Mouse (Mus musculus): Measurements from ENCODE around the gene Kcnt1. TPM values are rescaled to one million over a fixed set of nuclear protein-coding genes. Genes with fewer than 3 reads are reported as not detected.

The Kcnt1 gene
- polyA plus RNA-seq, 1 experiment from 2014 or later, result 10.1 TPM

DNA sequence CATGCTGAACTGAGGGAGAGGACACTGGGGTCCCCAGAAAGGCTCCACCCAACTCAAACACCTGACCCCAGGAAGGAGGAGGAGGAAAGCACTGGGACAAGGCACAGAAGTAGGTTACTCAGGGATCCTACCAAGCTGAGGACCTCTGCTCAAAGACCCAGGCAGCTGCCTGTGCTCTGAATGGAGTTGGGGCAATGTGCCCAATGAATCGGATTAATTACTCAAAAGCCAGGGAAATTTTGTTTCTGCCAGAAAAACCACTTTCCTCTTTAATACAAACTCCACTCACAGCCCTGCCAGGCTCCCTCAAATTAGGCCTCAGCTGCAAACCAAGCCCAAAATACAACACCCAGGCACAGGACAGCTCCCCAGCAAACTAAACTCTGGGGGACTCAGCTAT, 20.8 kb upstream of the Kcnt1 start:
- no peak overlapping the region for H3K4me3 ChIP-seq (replicated peaks; ENCODE audit: low read depth, low read length)
- ATAC-seq (ENCODE audit: low FRiP score, low TSS enrichment) (no peak), DNase-seq (no peak)
- H3K9ac ChIP-seq (replicated peaks; ENCODE audit: low read length), result no peak overlapping the region
- H3K4me2 ChIP-seq (ENCODE audit: low read length), result no peak overlapping the region
- H3K4me1 ChIP-seq (ENCODE audit: control insufficient read depth, insufficient read depth, low read length), result no peaks in the 10 kb centered on the region
- no peak overlapping the region for H3K27ac ChIP-seq (replicated peaks; ENCODE audit: low read depth, low read length)
- 78% methylated on average over 1 of the region's 1 CpGs for WGBS
- H3K27me3 ChIP-seq (ENCODE audit: control insufficient read depth, insufficient read depth, low read length), result no peaks in the 10 kb centered on the region
- no peaks in the 10 kb centered on the region for H3K36me3 ChIP-seq (ENCODE audit: control insufficient read depth, insufficient read depth, low read length)
- H3K9me3 ChIP-seq (ENCODE audit: control insufficient read depth, low read length), result no peaks in the 10 kb centered on the region

DNA sequence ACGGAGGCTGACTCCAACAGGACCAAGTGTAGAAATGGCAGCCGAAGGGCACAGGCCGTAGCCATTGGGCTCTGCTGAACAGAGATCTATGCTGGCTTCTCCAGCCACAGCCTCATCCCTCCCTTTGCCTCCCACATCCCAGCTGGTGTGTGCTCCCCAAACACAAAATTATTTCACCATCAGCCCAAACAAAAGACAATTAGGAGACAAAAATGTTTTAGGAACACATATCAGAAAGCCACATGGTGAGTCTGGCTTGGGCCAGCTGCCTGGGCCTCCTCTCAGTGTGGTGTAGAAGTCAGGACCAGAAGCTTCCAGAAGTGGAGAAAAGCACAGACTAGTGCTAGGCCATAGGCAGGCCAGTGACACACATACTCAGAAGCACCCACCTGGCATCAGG, 19.4 kb upstream of the Kcnt1 start:
- H3K4me1 ChIP-seq (ENCODE audit: control insufficient read depth, insufficient read depth, low read length), result no peaks in the 10 kb centered on the region
- WGBS, result 81% methylated on average over 3 of the region's 3 CpGs
- no peak overlapping the region for H3K27ac ChIP-seq (replicated peaks; ENCODE audit: low read depth, low read length)
- no peaks in the 10 kb centered on the region for H3K9me3 ChIP-seq (ENCODE audit: control insufficient read depth, low read length)
- no peak overlapping the region for H3K9ac ChIP-seq (replicated peaks; ENCODE audit: low read length)
- ATAC-seq (ENCODE audit: low FRiP score, low TSS enrichment) (no peak), DNase-seq (no peak)
- H3K4me2 ChIP-seq (ENCODE audit: low read length), result no peak overlapping the region
- no peaks in the 10 kb centered on the region for H3K27me3 ChIP-seq (ENCODE audit: control insufficient read depth, insufficient read depth, low read length)
- H3K36me3 ChIP-seq (ENCODE audit: control insufficient read depth, insufficient read depth, low read length), result no peaks in the 10 kb centered on the region
- no peak overlapping the region for H3K4me3 ChIP-seq (replicated peaks; ENCODE audit: low read depth, low read length)

DNA sequence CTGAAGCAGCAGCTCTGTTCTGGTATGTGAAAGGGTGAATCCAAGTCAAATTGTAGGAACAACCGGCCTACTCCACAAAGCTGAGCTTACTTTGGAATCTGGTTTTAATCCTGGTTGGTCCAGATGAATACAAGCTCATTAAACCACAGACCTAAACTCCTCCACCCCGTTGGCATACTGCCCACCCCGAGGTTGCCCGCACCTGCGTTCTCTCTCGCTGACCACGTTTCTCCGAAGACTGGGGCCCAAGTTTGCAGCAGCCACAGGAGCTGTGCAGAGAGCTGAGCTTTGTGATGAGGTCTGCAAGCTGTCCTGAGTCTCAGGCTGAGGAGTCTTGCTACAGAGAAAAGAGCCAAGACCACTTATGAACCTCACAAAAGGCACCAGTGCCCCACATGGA, 17.0 kb upstream of the Kcnt1 start:
- no peak overlapping the region for H3K27ac ChIP-seq (replicated peaks; ENCODE audit: low read depth, low read length)
- WGBS, result 88% methylated on average over 8 of the region's 8 CpGs
- no peak overlapping the region for H3K4me2 ChIP-seq (ENCODE audit: low read length)
- no peak for ATAC-seq (ENCODE audit: low FRiP score, low TSS enrichment)
- H3K9ac ChIP-seq (replicated peaks; ENCODE audit: low read length), result no peak overlapping the region
- H3K9me3 ChIP-seq (ENCODE audit: control insufficient read depth, low read length), result no peaks in the 10 kb centered on the region
- H3K4me1 ChIP-seq (ENCODE audit: control insufficient read depth, insufficient read depth, low read length), result no peaks in the 10 kb centered on the region
- H3K36me3 ChIP-seq (ENCODE audit: control insufficient read depth, insufficient read depth, low read length), result no peaks in the 10 kb centered on the region
- H3K4me3 ChIP-seq (replicated peaks; ENCODE audit: low read depth, low read length), result no peak overlapping the region
- H3K27me3 ChIP-seq (ENCODE audit: control insufficient read depth, insufficient read depth, low read length), result no peaks in the 10 kb centered on the region
- no peak for DNase-seq

DNA sequence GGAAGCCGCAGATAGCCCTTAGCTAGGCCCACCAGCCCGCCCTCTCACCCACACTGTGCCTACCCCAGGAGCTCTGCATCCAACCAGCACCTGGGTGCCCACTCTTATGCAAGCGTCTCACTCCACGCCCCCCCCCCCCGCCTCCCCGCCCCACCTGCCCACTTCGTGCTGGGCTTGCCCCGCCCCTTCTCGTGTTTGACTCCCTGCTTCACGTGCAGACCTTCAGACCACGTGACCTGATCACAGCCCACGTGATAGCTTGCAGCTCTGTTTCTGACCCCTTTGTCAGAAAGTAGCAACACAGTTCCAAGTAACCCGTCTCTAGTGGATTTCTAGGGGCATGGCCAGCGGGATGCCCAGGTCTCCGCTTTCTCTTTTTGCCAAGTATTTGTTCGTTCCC, 16.3 kb upstream of the Kcnt1 start, which contains the start of gene Sohlh1:
TSS of gene Sohlh1 (minus strand) at position 23 of the 400 bp plus-strand sequence.
- no peaks in the 10 kb centered on the region for H3K36me3 ChIP-seq (ENCODE audit: control insufficient read depth, insufficient read depth, low read length)

DNA sequence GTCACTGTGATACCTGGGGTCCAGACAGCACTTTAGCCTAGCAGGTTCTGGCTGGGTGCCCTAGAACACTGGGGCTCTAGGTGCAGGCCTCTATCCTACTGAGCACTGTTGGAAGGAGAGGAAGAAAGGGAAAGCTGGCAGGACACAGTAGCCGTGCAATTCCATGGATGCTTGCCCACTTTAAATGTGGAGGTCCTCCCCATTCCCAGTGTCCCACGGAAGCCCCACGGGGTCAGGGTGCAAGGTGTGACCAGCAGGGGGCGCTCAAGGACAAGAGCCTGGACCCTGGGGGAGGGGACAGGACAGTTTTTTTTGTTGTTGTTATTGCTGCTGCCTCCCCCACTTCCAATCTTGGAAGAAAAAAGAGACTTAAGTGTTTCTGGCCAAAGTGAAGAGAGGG, 13.2 kb upstream of the Kcnt1 start:
- 12% methylated on average over 4 of the region's 4 CpGs for WGBS
- H3K36me3 ChIP-seq (ENCODE audit: control insufficient read depth, insufficient read depth, low read length), result no peaks in the 10 kb centered on the region
- no peaks in the 10 kb centered on the region for H3K9me3 ChIP-seq (ENCODE audit: control insufficient read depth, low read length)
- no peak overlapping the region for H3K9ac ChIP-seq (replicated peaks; ENCODE audit: low read length)
- H3K4me3 ChIP-seq (replicated peaks; ENCODE audit: low read depth, low read length), result no peak overlapping the region
- ATAC-seq (ENCODE audit: low FRiP score, low TSS enrichment) (no peak), DNase-seq (peak; percentile 43)
- no peaks in the 10 kb centered on the region for H3K27me3 ChIP-seq (ENCODE audit: control insufficient read depth, insufficient read depth, low read length)
- no peak overlapping the region for H3K27ac ChIP-seq (replicated peaks; ENCODE audit: low read depth, low read length)
- H3K4me1 ChIP-seq (ENCODE audit: control insufficient read depth, insufficient read depth, low read length), result no peaks in the 10 kb centered on the region
- no peak overlapping the region for H3K4me2 ChIP-seq (ENCODE audit: low read length)

More for the DNA sequence above, 16.3 kb upstream of the Kcnt1 start, which contains the start of gene Sohlh1:
- Histone ChIP-seq H3K27ac (replicated peaks; ENCODE audit: low read depth, low read length) (no peak within 1 kb of the TSS), H3K4me2 (ENCODE audit: low read length) (no peak within 1 kb of the TSS), H3K27me3 (ENCODE audit: control insufficient read depth, insufficient read depth, low read length) (no peaks in the 10 kb centered on the region), H3K9ac (replicated peaks; ENCODE audit: low read length) (no peak within 1 kb of the TSS), H3K9me3 (ENCODE audit: control insufficient read depth, low read length) (no peaks in the 10 kb centered on the region), H3K4me1 (ENCODE audit: control insufficient read depth, insufficient read depth, low read length) (no peaks in the 10 kb centered on the region), H3K4me3 (replicated peaks; ENCODE audit: low read depth, low read length) (no peak within 1 kb of the TSS)
- ATAC-seq (ENCODE audit: low FRiP score, low TSS enrichment), result no peak
- WGBS, result 85% methylated on average over 15 of the region's 16 CpGs
- no peak for DNase-seq

DNA sequence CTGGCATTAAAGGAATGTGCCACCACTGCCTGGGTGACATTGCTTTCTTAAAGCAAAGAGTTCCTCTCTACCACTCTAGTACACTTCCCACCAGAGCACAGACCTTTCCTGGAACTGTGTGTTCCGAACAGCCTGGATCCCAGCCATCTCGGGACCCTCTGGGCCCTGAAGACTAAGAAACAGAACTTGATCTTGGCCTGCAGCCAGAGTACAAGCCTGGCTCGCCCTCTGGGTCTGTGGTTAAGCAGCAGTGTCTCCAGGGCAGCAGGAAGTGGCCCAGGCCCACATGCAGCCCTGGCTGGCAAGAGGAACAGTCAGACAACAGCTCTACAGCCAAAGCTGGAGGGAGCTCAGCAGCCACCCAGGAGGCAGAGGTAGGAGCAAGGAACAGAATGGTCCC, 10.9 kb upstream of the Kcnt1 start:
- no peaks in the 10 kb centered on the region for H3K36me3 ChIP-seq (ENCODE audit: control insufficient read depth, insufficient read depth, low read length)

DNA sequence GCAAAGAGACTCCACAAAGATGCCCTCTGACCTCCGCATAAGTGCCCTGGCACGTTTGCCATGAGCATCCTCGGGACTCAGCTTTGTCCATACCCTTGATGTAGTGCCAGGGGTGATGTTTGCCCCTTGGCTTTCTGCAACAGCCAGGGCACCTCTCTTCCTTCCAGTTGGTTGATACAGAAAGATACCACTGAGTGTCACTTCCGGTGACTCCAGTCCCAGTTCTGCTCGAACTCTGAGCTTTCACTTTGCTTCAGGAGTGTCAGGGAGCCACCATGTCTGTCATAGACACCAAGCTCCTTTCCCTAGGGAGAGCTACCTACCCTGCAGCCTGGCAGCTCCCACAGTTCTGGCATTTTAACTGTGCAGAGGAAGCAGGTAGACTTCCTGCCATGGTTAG, 9.5 kb upstream of the Kcnt1 start:
- no peaks in the 10 kb centered on the region for H3K36me3 ChIP-seq (ENCODE audit: control insufficient read depth, insufficient read depth, low read length)
- no peak for DNase-seq
- no peak overlapping the region for H3K4me3 ChIP-seq (replicated peaks; ENCODE audit: low read depth, low read length)
- no peak for ATAC-seq (ENCODE audit: low FRiP score, low TSS enrichment)
- H3K9ac ChIP-seq (replicated peaks; ENCODE audit: low read length), result no peak overlapping the region
- H3K9me3 ChIP-seq (ENCODE audit: control insufficient read depth, low read length), result no peaks in the 10 kb centered on the region
- H3K4me2 ChIP-seq (ENCODE audit: low read length), result no peak overlapping the region
- H3K4me1 ChIP-seq (ENCODE audit: control insufficient read depth, insufficient read depth, low read length), result no peaks in the 10 kb centered on the region
- 77% methylated on average over 5 of the region's 5 CpGs for WGBS
- no peak overlapping the region for H3K27ac ChIP-seq (replicated peaks; ENCODE audit: low read depth, low read length)
- H3K27me3 ChIP-seq (ENCODE audit: control insufficient read depth, insufficient read depth, low read length), result no peaks in the 10 kb centered on the region

More for the DNA sequence above, 10.9 kb upstream of the Kcnt1 start:
- no peak overlapping the region for H3K9ac ChIP-seq (replicated peaks; ENCODE audit: low read length)
- H3K4me3 ChIP-seq (replicated peaks; ENCODE audit: low read depth, low read length), result no peak overlapping the region
- no peak overlapping the region for H3K27ac ChIP-seq (replicated peaks; ENCODE audit: low read depth, low read length)
- no peak overlapping the region for H3K4me2 ChIP-seq (ENCODE audit: low read length)
- no peaks in the 10 kb centered on the region for H3K4me1 ChIP-seq (ENCODE audit: control insufficient read depth, insufficient read depth, low read length)
- ATAC-seq (ENCODE audit: low FRiP score, low TSS enrichment) (no peak), DNase-seq (peak; percentile 23)
- WGBS, result 56% methylated on average over 3 of the region's 3 CpGs
- H3K27me3 ChIP-seq (ENCODE audit: control insufficient read depth, insufficient read depth, low read length), result no peaks in the 10 kb centered on the region
- no peaks in the 10 kb centered on the region for H3K9me3 ChIP-seq (ENCODE audit: control insufficient read depth, low read length)

DNA sequence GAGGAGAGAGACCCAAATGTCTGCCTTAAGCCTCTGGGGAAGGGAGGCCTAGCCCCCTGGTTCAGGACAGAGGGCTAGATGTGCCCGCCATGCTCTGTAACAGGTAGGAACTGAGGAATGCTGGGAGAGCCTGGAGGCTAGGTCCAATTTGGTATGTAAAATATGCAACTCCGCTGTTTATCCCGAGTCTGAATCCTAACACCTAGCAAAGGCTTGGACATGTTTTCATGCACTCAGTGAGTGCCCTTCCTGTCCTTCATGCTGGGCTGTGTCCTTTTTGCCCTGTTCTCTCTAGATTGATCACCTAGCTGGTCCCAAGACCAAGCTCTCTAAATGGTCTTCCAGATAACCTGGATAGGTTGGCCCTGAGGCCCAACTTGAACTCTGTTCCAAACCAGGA, 3.6 kb upstream of the Kcnt1 start:
- Histone ChIP-seq H3K4me2 (ENCODE audit: low read length) (no peak overlapping the region), H3K4me1 (ENCODE audit: control insufficient read depth, insufficient read depth, low read length) (peaks cover 7% of the 10 kb centered on the region; the same call in 1 of the 2 replicates), H3K9ac (replicated peaks; ENCODE audit: low read length) (no peak overlapping the region), H3K4me3 (replicated peaks; ENCODE audit: low read depth, low read length) (no peak overlapping the region), H3K27ac (replicated peaks; ENCODE audit: low read depth, low read length) (no peak overlapping the region), H3K27me3 (ENCODE audit: control insufficient read depth, insufficient read depth, low read length) (peaks cover 7% of the 10 kb centered on the region; the same call in 1 of the 2 replicates), H3K9me3 (ENCODE audit: control insufficient read depth, low read length) (no peaks in the 10 kb centered on the region), H3K36me3 (ENCODE audit: control insufficient read depth, insufficient read depth, low read length) (no peaks in the 10 kb centered on the region)
- 93% methylated on average over 3 of the region's 3 CpGs for WGBS
- no peak for DNase-seq
- ATAC-seq (ENCODE audit: low FRiP score, low TSS enrichment), result no peak

DNA sequence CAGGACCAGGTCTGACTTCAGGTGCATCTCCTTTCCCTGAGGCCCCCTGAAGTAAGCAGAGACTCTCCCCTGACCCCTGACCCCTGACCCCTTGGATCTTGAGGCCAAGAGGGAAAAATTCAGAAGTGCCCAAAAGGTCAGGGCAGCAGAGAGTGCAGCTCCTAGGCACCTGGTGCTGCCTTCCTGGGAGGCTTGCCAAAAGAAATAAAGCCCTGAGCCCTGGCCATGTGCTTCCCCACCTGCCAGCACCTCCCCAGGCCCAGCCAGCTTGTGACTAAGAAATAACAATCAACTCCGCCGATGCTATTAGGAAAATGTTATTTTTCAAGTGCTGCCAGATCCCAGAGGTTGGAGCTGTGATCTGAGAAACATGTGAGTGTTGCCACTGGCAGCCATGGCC, 1.5 kb upstream of the Kcnt1 start:
- no peak for DNase-seq
- Histone ChIP-seq H3K36me3 (ENCODE audit: control insufficient read depth, insufficient read depth, low read length) (no peaks in the 10 kb centered on the region), H3K4me2 (ENCODE audit: low read length) (no peak overlapping the region), H3K4me1 (ENCODE audit: control insufficient read depth, insufficient read depth, low read length) (peaks cover 7% of the 10 kb centered on the region; the same call in 1 of the 2 replicates), H3K27me3 (ENCODE audit: control insufficient read depth, insufficient read depth, low read length) (peaks cover 9% of the 10 kb centered on the region; the same call in 1 of the 2 replicates), H3K9me3 (ENCODE audit: control insufficient read depth, low read length) (no peaks in the 10 kb centered on the region), H3K4me3 (replicated peaks; ENCODE audit: low read depth, low read length) (no peak overlapping the region), H3K9ac (replicated peaks; ENCODE audit: low read length) (no peak overlapping the region), H3K27ac (replicated peaks; ENCODE audit: low read depth, low read length) (no peak overlapping the region)
- 92% methylated on average over 2 of the region's 2 CpGs for WGBS
- no peak for ATAC-seq (ENCODE audit: low FRiP score, low TSS enrichment)
